Mouse (Mus musculus) left cerebral cortex, postnatal 36 days (tissue): ENCODE data around the gene Tmem109. TPM values are rescaled to one million over a fixed set of nuclear protein-coding genes. Genes with fewer than 3 reads are reported as not detected.
A peak's percentile ranks its signal among the peaks of the same experiment; 100 is the strongest.

Experiments used
- DNase-seq, 2 experiments: peaks; one replicate each; pipeline ENCODE4 v3.0.0; 2021 to 2022; ENCODE audit warnings: low spot score in 2 of 2, mixed read lengths in 1 of 2
- intact Hi-C: fragments of 180-260 bp; cut with DNase I; formaldehyde crosslinking; loops from one replicate; pipeline ENCODE4 v1.15.1; 2025
- total RNA-seq, 2 experiments: library from RNA; stranded (reverse); gene quantifications; 2 replicates each; pipeline ENCODE4 v1.2.3; 2021

The Tmem109 gene
- total RNA-seq, 2 experiments from 2014 or later, result 40.0 to 49.9 TPM

DNA sequence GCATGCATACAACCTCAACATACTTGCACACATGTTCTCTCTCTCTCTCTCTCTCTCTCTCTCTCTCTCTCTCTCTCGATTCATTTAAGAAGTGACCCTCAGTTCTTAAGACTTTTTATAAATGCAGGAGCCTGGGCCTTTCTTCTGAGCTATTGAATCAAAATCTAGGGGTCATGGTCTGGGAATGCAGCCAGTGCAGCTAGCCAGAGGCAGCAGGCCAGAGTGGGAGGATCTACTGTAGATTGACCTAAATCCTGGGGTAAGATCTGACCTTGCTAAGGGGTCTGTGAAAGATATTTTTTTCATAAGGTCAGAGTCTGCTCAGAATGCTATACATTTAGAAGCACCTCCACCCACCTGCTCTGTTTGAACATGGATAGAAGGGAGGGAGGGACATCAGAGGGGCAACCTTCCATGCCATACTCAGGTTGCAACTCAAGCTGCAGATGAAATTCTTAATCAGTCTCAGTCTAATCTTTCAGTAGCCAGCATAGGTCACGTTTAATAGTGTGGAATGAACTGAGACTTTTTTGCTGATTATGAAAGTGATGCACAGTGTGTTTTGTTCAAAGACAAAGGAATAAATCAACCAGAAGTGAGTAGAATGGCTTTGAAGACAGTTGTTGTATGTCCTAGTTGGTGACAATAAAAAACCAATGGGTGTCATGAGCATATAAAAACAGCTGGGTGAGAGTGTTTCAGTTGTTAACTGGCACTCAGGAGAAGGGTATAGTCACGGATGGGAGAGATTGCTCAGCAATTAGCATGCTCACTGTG is 34.3 kb downstream of the Tmem109 start:
- intact Hi-C loops, result no loop called here

DNA sequence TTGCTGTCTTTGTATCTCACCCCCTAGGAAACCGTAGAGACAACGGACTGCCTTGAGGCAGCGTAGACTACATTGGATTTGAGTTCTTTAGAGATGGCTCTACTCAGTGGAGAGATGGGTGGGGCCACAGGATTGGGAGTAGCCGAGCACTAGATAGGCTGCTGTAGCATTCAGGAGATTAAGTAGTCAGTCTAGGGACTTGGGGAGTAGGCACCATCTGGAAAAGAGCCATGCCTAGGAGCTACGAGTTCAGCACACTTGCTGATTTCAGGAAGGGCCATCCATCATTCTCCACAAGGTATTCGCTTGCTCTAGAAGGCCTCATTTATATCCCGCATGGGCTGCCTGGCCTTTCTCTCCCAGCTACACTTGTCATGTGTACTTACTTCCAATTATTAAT is 35.7 kb downstream of the Tmem109 start:
- no peak for DNase-seq
- intact Hi-C loops, result no loop called here

More for the DNA sequence above, 34.3 kb downstream of the Tmem109 start:
- no peak for DNase-seq

GRCm38 (mm10) chr19:10845454-10845853 is 36.3 kb downstream of the Tmem109 start:
- intact Hi-C loops, result no loop called here
- DNase-seq, result no peak

DNA sequence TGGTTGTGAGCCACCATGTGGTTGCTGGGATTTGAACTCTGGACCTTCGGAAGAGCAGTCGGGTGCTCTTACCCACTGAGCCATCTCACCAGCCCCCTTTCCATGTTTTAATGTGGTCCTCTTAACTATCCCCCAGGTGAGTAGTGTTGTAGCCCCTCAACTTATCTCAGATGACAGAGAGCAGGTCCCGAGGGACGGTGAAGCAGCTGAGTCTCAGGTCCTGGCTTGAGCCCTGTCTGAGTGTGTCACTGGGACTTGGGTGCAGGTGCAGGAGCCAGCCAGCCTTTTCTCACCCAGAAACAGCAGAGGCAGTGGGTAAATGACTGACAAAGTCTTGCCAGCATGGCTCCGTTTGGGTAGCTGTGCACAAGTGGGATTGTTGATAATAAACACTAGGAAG is 37.6 kb downstream of the Tmem109 start:
- DNase-seq, result no peak
- intact Hi-C loops, result no loop called here

DNA sequence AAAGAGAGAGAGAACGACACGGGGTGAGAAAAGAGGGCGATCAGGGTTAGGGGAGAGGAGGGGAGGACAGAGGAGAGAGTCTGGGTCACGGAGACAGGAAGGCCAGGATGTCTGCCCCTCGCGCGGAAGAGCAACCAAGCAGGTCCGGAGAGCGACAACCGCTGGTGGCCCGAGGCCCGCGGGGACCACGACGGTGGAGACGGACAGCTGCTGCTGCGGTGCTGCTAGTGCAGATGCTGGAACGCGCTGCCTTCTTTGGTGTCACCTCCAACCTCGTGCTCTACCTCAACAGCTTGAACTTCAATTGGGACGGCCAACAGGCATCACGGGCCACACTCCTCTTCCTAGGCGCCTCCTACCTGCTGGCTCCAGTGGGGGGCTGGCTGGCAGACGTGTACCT is 38.9 kb downstream of the Tmem109 start:
- intact Hi-C loops, result no loop called here
- DNase-seq, result no peak

- DNase-seq, result no peak
- intact Hi-C loops, result no loop called here
Measured at GRCm38 (mm10) chr19:10841721-10842626, 39.8 kb downstream of the Tmem109 start.

DNA sequence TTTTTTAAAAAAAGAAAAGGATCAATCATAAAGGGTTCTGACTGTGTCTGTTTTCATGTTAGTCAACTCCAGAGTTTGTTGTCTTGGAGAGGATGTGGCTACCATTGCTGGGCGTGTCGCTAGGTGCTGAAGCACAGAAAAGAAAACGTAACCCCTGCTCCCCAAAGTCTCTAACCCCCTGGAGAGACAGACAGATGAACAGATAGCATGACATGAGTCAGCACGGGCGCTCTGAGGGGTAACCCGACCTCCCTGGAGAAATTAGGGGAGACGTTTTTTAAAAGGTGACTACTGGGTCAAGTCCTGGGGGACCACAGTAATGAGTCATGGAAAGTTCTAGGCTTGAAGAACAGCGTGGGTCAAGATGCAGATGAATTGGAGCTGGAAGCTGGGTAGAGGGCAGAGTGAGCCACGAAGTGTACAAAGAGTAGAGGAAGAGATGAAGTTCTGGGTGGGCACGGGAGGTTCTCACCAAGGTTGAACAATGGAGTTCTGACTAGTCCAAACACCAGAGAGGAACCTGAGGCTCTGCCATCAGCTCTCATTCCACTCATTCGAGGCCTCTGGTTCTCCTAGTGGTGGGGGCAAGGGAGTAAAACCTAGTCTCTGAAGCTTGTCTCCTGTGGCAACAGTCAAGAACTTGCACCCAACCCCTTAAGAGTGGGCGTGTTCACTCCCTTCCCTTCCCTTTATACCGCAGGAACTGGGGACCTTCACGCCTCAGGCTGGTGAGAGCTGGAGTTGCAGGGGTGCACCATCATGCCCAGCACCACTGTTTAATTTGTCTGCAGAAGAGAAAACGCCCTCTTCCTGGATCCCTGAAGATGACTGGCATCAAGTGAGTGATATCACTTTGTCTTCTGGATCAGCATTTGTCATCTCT is 42.5 kb downstream of the Tmem109 start, which contains the start of gene Slc15a3:
Slc15a3 (plus strand) TSS at position 718 of the 883 bp plus-strand sequence.
- intact Hi-C loops, result loop anchor here (10.0 kb wide), 1 partner anchor 124 kb away; no protein-coding TSS in a partner anchor
- DNase-seq, result no peak

GRCm38 (mm10) chr19:10835671-10836070 is 46.1 kb downstream of the Tmem109 start:
- intact Hi-C loops, result loop anchor here (10.0 kb wide), 1 partner anchor 121 kb away; no protein-coding TSS in a partner anchor
- DNase-seq, result no peak

DNA sequence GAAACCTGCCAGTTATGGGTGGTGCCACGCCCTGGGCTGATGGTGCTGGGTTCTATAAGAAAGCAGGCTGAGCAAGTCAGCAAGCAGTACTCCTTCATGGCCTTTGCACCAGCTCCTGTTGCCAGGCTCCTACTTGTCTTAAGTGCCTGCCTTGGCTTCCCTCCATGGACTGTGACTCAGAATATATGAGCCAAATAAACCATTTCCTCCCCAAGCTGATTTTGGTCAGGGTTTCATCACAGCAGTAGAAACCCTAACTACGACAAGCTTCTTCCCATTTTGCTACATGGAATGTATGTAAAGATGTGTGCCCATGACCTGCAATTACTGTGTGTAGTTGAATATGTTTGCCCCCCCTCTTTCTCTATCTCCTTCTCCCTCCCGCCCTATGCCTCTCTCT is 48.2 kb downstream of the Tmem109 start:
- intact Hi-C loops, result loop anchor here (10.0 kb wide), 1 partner anchor 119 kb away; no protein-coding TSS in a partner anchor
- no peak for DNase-seq

GRCm38 (mm10) chr19:10832030-10832429 is 49.8 kb downstream of the Tmem109 start:
- intact Hi-C loops, result loop anchor here (10.0 kb wide), 1 partner anchor 117 kb away; no protein-coding TSS in a partner anchor

GRCm38 (mm10) chr19:10831424-10831823 is 50.4 kb downstream of the Tmem109 start:
- peak in 1 of 2 experiments; percentile 23 for DNase-seq

More at GRCm38 (mm10) chr19:10832030-10832429, 49.8 kb downstream of the Tmem109 start:
- DNase-seq, result no peak

DNA sequence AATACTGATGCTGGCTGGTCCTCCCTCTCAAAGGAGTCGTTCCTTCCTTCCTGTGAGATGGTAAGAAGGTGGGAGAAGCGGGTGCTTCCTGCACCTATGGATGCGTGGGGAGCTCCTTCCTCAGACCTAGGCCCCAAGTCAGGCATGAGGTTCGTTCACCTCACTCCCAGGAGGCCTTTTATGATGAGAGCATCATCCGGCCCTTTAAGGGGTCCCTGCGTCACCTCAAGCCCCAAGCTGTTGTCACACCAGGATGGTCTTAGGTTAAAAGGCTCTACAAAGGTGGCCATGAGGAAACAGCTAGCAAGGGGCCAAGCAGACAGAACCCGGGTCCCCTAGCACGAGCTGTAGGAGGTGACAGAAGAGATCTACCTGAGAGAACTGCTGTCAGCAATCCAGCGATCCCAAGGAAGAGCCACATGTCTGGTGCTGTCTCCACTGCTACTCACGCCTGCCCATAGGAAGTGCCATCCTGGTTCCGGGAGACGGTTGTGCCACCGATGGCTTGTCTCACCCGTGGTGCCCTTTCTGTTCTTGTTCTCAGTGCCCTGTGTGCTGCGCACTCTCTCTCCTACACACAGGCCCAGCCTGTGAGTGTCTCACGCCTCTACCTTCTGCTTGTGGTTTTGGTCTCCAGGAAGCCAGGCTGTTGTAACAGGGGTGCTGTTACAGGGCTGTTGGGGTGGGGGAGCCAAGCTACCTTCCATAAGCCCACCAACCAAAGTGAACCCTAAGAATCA is 52.2 kb downstream of the Tmem109 start, which contains the start of gene Cd6:
Cd6 (minus strand) TSS at position 623 of the 740 bp plus-strand sequence.
- DNase-seq, result no peak
- intact Hi-C loops, result loop anchor here (10.0 kb wide), 1 partner anchor 115 kb away; no protein-coding TSS in a partner anchor

More at GRCm38 (mm10) chr19:10831424-10831823, 50.4 kb downstream of the Tmem109 start:
- intact Hi-C loops, result loop anchor here (10.0 kb wide), 1 partner anchor 117 kb away; no protein-coding TSS in a partner anchor

DNA sequence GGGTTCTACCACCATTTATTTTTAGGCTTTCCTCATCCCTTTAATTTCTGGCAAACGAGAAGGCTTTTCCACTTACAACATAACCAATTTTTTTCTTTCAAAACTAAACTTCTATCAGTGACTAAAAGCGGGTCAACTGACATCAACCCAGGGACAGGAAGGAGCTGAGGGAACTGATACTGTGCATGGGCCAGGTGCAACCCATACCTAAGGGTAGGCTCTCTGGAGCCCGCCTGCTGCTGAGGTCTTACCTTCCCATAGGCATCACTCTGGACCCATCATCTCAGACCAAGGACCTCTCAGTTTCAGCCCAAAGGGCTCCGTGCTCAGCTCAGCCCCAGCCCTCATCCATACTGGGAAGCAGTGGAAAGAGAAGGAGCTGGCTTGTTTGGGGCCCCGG is 53.5 kb downstream of the Tmem109 start:
- intact Hi-C loops, result no loop called here
- no peak for DNase-seq

- intact Hi-C loops, result no loop called here
- DNase-seq, result no peak
Measured at GRCm38 (mm10) chr19:10824061-10824460, 57.7 kb downstream of the Tmem109 start.

DNA sequence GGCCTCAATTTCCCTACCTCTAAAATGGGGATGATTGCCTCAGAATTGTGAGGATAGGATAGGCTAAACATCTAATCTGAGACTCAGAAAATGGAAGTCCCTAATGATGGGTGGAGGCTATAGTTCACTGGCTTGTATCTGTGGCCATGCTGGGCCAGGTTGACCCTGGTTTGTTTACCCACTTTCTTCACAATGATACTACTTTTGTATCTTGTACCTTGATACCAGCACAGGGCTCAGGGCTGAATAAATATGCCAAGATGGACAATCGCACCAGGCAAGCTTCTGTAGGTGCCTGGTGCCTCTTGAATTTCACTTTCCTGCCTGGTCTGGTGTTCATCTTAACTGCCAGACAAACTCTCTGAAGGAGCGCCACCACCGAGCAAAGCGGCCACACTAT is 59.3 kb downstream of the Tmem109 start:
- DNase-seq, result no peak
- intact Hi-C loops, result no loop called here

DNA sequence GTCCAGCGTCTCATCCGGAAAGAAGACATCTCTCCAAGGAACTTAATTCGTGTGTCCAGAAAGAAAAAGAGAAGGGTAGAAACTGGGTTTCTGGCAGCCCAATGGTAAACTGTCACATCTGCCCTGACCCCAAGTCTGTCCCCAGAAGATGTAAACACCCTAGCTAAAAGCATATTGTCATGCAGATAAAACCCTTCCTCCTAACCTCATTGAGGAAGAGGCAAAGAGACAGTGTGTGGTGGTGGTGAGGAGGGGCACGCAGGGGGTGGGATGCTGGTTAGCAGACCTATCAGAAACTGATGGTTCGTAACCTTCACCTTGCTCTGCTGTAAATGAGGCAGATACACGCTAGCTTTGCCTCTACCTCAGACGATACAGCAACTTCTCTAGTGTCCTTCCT is 60.5 kb downstream of the Tmem109 start:
- no peak for DNase-seq
- intact Hi-C loops, result no loop called here
